Mouse (Mus musculus) thymus, adult 2 months (tissue): ENCODE data around the gene Snrnp25. TPM values are rescaled to one million over a fixed set of nuclear protein-coding genes. Genes with fewer than 3 reads are reported as not detected.

ENCODE experiments used
- DNase-seq: peaks from one replicate; pipeline ENCODE4 v3.0.0; 2021
- H3K27ac ChIP-seq: fragments of 200-500 bp; 2 replicates; pipeline ENCODE4 v1.5.1; 2012; ENCODE audit warnings: low read length, control low read depth; ENCODE audit not compliant: control insufficient read depth, insufficient read depth
- H3K27me3 ChIP-seq: fragments of 200-500 bp; 2 replicates; pipeline ENCODE4 v1.6.1; 2012; ENCODE audit warnings: mild to moderate bottlenecking, low read length, moderate library complexity, mixed read lengths; ENCODE audit not compliant: control insufficient read depth, insufficient read depth
- H3K36me3 ChIP-seq: fragments of 200-500 bp; 2 replicates; pipeline ENCODE4 v1.6.1; 2012; ENCODE audit warnings: mild to moderate bottlenecking, low read length, moderate library complexity; ENCODE audit not compliant: control insufficient read depth, insufficient read depth
- H3K4me1 ChIP-seq: fragments of 200-500 bp; replicated peaks from 2 replicates; pipeline ENCODE4 v1.6.1; 2012; ENCODE audit warnings: low read length; ENCODE audit not compliant: control insufficient read depth, insufficient read depth
- H3K4me3 ChIP-seq: fragments of 200-500 bp; 2 replicates; pipeline ENCODE4 v1.5.1; 2012; ENCODE audit warnings: mild to moderate bottlenecking, low read length, control low read depth, moderate library complexity; ENCODE audit not compliant: control insufficient read depth, insufficient read depth
- CTCF ChIP-seq: fragments of 200-500 bp; IDR thresholded peaks from 2 replicates; pipeline ENCODE4 v1.5.1; 2012; ENCODE audit warnings: mild to moderate bottlenecking, control low read depth, low read length, moderate library complexity, borderline replicate concordance; ENCODE audit not compliant: control insufficient read depth, poor library complexity, insufficient read depth; ENCODE audit errors: extremely low read depth
- POLR2A ChIP-seq: fragments of 200-500 bp; IDR thresholded peaks from 2 replicates; pipeline ENCODE4 v1.6.1; 2012; ENCODE audit warnings: mild to moderate bottlenecking, low read length, control low read depth, moderate library complexity; ENCODE audit not compliant: control insufficient read depth, poor library complexity, insufficient read depth; ENCODE audit errors: extremely low read depth
- WGBS: fragments of 180-500 bp; shearing (Covaris S2); methylation state at CpG from one replicate; pipeline ENCODE4 v1.1.7; 2018; 5-methylcytosine and 5-hydroxymethylcytosine counted together
- polyA plus RNA-seq: library from polyadenylated mRNA; depleted of rRNA; stranded (reverse); fragments of >200 nt; gene quantifications from 2 replicates; pipeline ENCODE4 v1.2.3, GENCODE M21; 2012

The Snrnp25 gene
- polyA plus RNA-seq, 1 experiment = 56.3 TPM

DNA sequence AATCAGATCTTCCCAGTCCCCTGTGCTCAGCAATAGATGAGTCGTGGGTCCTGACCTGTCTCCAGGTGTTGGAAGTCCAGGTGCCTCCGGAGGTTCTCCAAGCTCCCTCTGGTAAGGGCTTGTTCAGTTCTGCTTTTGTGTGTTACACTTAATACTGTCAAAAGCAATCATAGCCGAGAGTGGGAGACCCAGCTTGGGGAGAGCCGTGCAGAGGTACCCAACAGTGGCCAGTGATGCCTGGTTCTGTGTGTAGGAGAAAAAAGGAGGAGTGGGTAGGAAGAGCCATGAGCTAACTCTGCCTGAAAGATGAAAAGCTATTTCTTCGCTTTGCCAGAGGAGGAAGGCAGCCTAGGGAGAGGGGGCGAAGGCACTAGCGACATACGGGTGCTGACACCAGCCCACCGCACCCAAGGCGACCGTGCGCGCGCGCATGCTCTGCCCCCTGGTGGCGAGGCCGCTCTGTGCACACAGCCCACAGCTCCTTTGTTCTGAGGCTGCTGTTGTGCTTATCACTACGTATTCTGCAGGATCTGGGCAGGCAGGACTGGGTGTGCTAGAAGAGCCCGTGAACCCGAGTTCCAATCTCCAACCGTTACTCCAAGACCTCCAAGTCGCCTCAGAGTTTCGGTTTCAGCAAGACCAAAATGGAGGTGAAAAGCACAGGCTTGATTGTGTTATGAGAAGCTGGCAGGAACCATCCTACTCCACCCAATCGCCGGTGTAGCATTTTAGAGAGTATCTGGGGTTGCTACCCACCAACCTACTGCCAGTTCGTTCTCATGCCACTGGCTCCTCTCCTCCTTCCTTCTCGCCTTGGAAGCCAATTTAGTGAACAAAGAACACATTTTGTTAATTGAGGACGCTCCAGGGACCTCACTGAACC lies 43.1 kb upstream of the Snrnp25 start:
- Histone ChIP-seq H3K27me3 (no peaks in the 10 kb centered on the region), H3K4me3 (0 out of 2 replicates have a peak overlapping the region, but pooled peaks have one; percentile 12), H3K36me3 (no peaks in the 10 kb centered on the region), H3K4me1 (peaks cover 10% of the 10 kb centered on the region), H3K27ac (no peak overlapping the region)
- peak; percentile 93 for DNase-seq
- WGBS = 17% methylated on average over 28 of the region's 28 CpGs
- TF ChIP-seq POLR2A (no peak), CTCF (peak; percentile 97)

DNA sequence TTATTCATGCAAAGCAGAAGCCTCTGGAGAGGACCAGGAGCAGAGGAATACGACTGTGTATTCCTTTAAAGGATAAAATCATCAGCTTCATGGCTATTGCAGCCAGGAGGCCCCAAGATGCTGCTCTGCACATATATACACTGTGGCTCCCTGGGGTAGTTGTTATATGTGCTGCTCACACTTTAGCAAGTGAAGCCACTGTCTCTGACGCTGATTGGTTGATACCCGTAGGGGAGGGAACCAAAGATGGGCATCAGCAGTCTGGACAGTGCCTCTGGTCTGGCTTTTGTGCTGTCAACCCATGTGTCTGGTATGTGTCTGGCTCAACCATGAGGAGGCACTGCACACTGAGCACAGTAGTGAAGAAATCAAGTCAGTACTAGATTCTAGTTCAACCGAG lies 38.5 kb upstream of the Snrnp25 start:
- H3K4me1 ChIP-seq = peaks cover 8% of the 10 kb centered on the region
- TF ChIP-seq CTCF = no peak
- TF ChIP-seq POLR2A = no peak
- H3K36me3 ChIP-seq = no peaks in the 10 kb centered on the region
- no peak overlapping the region for H3K4me3 ChIP-seq
- no peak for DNase-seq
- WGBS = 91% methylated on average over 4 of the region's 4 CpGs
- no peak overlapping the region for H3K27ac ChIP-seq
- no peaks in the 10 kb centered on the region for H3K27me3 ChIP-seq

DNA sequence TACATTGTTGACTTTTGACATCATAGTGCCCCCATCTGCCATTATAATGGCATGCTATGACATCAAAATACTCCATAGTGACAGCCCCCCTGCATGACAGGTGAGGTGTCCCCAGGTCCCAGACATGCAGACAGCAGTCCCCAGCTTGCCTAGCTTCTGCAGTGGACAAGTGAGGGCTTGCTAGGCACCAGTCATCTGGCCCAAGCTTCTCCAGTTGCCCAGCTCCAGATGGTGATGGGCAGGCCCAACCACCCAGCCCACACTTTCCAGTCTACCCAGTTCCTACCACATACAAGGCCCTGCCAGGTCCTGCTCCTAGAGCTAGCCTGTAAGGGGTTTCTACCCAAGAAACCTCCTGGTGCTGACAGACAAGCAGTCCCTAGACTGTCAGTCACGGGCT lies 26.7 kb upstream of the Snrnp25 start:
- WGBS = 100% methylated on average over 1 of the region's 1 CpGs
- Histone ChIP-seq H3K27me3 (no peaks in the 10 kb centered on the region), H3K36me3 (no peaks in the 10 kb centered on the region), H3K4me3 (no peak overlapping the region), H3K27ac (no peak overlapping the region), H3K4me1 (no peaks in the 10 kb centered on the region)
- no peak for DNase-seq
- TF ChIP-seq POLR2A (no peak), CTCF (no peak)

DNA sequence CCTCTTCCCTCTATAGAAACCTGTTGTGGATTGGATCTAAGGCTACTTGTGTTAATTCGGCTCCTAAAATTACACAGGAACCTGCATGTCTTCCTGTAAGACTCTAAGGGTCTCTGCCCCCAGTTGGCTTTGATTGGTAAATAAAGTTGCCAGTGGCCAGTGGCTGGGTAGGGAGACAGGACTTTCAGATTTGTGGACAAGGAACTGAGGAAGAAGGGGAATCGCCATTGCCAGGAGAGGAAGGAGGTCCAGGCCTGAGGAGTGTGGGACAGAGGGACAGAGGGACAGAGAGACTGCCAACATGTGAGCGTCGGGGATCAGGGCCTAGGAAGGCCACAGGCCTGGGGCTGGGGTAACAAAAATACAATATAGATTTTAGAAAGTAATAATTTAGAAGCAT lies 24.0 kb upstream of the Snrnp25 start:
- Histone ChIP-seq H3K27ac (no peak overlapping the region), H3K4me1 (no peaks in the 10 kb centered on the region), H3K4me3 (no peak overlapping the region), H3K27me3 (no peaks in the 10 kb centered on the region), H3K36me3 (no peaks in the 10 kb centered on the region)
- no peak for DNase-seq
- 93% methylated on average over 4 of the region's 4 CpGs for WGBS
- TF ChIP-seq POLR2A = no peak
- TF ChIP-seq CTCF = no peak

DNA sequence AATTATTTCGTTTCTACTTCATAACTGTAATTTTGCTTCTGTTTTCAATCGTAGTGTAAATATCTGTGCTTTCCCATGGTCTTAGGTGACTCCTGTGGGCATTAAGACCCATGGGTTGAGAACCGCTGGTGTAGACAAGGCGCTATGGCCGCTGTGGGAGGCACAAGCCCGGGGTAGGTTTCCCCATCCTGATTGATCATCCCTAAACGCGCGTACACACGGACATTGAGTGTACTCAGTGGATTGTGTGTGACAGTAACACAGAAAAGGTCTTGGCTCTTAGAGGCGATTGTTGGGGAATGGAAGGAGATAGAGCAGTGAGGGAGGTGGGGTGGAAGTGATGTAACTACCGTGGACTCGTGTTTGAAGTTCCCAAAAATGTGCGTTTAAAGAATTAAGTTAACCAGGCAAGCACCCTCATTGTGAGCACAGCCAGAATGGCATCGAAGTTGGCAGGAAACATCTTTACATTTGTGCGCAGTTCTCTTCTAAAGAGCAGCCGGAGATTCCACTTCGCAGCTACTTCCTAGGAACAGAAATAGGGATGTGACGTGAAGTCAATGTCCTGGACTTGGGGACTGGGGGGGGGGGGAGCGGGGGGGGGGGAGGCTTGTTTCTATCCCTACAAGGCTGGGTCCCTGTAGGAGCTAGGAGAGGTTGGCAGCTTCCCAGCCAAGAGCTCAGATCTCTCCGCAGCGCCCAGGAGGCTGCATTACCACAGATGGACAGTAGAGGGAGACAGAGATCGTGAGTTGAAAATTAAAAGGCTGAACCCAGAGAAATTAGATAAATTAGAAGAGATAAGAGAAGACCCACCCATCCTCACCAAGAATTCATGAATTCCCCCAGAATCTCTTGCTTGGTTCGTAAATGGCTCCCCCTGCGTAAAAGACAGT lies 23.0 kb upstream of the Snrnp25 start:
- Histone ChIP-seq H3K27me3 (no peaks in the 10 kb centered on the region), H3K36me3 (no peaks in the 10 kb centered on the region), H3K4me3 (no peak overlapping the region), H3K4me1 (no peaks in the 10 kb centered on the region), H3K27ac (no peak overlapping the region)
- peak; percentile 78 for DNase-seq
- WGBS = 46% methylated on average over 25 of the region's 25 CpGs
- TF ChIP-seq POLR2A (no peak), CTCF (peak; percentile 53; the same call in 1 of the 2 replicates)

DNA sequence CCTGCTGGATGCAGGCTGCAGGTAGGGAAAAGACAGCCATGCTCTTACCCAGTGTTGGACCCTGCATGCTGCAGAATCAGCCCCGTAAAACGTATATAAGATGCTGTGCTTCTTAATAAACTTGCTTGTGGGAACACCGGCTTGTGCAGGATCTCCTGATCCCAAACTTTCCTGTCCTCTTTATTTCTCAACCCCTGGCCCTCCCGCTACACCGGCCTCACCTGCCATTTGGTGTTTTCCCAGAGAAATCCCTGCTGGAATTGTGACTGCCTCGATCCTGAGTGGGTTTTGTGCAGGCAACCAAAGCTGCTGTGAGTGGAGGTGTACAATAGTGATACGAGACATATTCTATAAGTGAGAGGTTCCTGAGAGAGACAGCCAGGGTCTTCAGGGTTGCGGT lies 20.7 kb upstream of the Snrnp25 start:
- WGBS = 95% methylated on average over 8 of the region's 8 CpGs
- no peaks in the 10 kb centered on the region for H3K4me1 ChIP-seq
- DNase-seq = no peak
- H3K27me3 ChIP-seq = no peaks in the 10 kb centered on the region
- H3K36me3 ChIP-seq = no peaks in the 10 kb centered on the region
- TF ChIP-seq CTCF = no peak
- no peak for TF ChIP-seq POLR2A
- no peak overlapping the region for H3K27ac ChIP-seq
- H3K4me3 ChIP-seq = no peak overlapping the region
